Comparison of ENCODE assay signal across 8 mouse cellular contexts in genomic region chr3:84460952-84461351, GRCm38 (mm10). TPM values are rescaled to one million over a fixed set of nuclear protein-coding genes. Genes with fewer than 3 reads are reported as not detected.
DNase-seq lines count a peak whose midpoint lies in the region; ATAC-seq and TF ChIP-seq lines count a peak whose summit lies in the region.

No protein-coding gene starts in this region.

- peak overlapping the region; percentile 52 for H3K9ac ChIP-seq in liver, embryonic 14.5 days (replicated peaks)

- peak; percentile 90 for DNase-seq in heart, adult 11 months
- no peak for DNase-seq in heart, adult 8-10 months (ENCODE audit: low spot score)
- peak; percentile 81 for DNase-seq in embryo, embryonic 10 days (ENCODE audit: low spot score)
- DNase-seq in induced T-regulatory cell, adult 2 months (ENCODE audit: low read depth), result peak; percentile 46
- DNase-seq in liver, embryonic 14.5 days (ENCODE audit: low read depth in 3 of 3, low spot score in 3 of 3), result peak; percentile 68 to 78 (median 71)
- DNase-seq in gastrocnemius, postnatal 36 days, result no peak
- no peak for DNase-seq in ovary, postnatal 10 days (ENCODE audit: low spot score)
- DNase-seq in layer of hippocampus, adult 18-20 months (ENCODE audit: low spot score in 2 of 2), result no peak

- intact Hi-C loops in gastrocnemius, postnatal 36 days (cut with DNase I), result no loop called here

- WGBS in liver, embryonic 14.5 days (ENCODE audit: insufficient replicate concordance), result 4% methylated on average over 12 of the region's 12 CpGs

- peak overlapping the region; percentile 58 for H3K4me2 ChIP-seq in liver, embryonic 14.5 days (ENCODE audit: low read depth)

- peak; percentile 84 for TF ChIP-seq EP300 in liver, embryonic 14.5 days (IDR thresholded peaks at IDR 0.05; ENCODE audit: low read depth)

- ATAC-seq in liver, embryonic 14.5 days (ENCODE audit: insufficient read depth), result peak; percentile 88

- peak overlapping the region in 1 of 2 experiments; percentile 9; a peak in 2 of 4 replicates for H3K4me3 ChIP-seq in liver, embryonic 14.5 days (ENCODE audit: insufficient read depth in 1 of 2, low read depth in 2 of 2, low read length in 2 of 2)

- H3K9me3 ChIP-seq in liver, embryonic 14.5 days (ENCODE audit: control insufficient read depth, low read length), result no peaks in the 10 kb centered on the region

- peak overlapping the region; percentile 89 for H3K27ac ChIP-seq in liver, embryonic 14.5 days

- H3K36me3 ChIP-seq in liver, embryonic 14.5 days (replicated peaks; ENCODE audit: control insufficient read depth, insufficient read depth, low read depth), result peaks cover 51% of the 10 kb centered on the region

- TF ChIP-seq CTCF in liver, embryonic 14.5 days (IDR thresholded peaks at IDR 0.05; ENCODE audit: low read depth), result no peak

- H3K4me1 ChIP-seq in liver, embryonic 14.5 days (replicated peaks; ENCODE audit: control insufficient read depth in 2 of 2, insufficient read depth in 2 of 2, low read length in 1 of 2), result peaks cover 54 to 59% of the 10 kb centered on the region in 2 experiments

- no peaks in the 10 kb centered on the region for H3K27me3 ChIP-seq in liver, embryonic 14.5 days (ENCODE audit: control insufficient read depth, insufficient read depth, low read length)

RNA-seq across cellular contexts. Expression of gene Fhdc1, which starts 19.3 kb away (rescaled TPM):
- total RNA-seq in heart, adult 8-10 months (2022), result 1 to 10 TPM in 1 of 4 experiments, under 1 TPM in 3; 0.23 to 1.2 (median 0.40) TPM
- polyA plus RNA-seq in liver, embryonic 14.5 days (2012; rRNA removed), result 15.1 and 15.9 TPM in 2 replicates
- 28.0 and 29.2 TPM in 2 replicates for polyA plus RNA-seq in liver, embryonic 14.5 days (2014; fragmentation: Nextera tagmentation; extraction: Ambion mirVana)
- total RNA-seq in gastrocnemius, postnatal 36 days (2021), result under 1 TPM; 0.23 to 0.44 TPM
- total RNA-seq in layer of hippocampus, adult 18-20 months (2021), result 1 to 10 TPM; 2.5 to 3.3 TPM

Comparison
In these comparisons a context has a peak if more than half of its experiments do, and no peak if none do; other contexts are left out.
1. DNase-seq: peak in heart, adult 11 months (single experiment), embryo, embryonic 10 days (single experiment), induced T-regulatory cell, adult 2 months (single experiment) and liver, embryonic 14.5 days (3 of 3); none in heart, adult 8-10 months (single experiment), gastrocnemius, postnatal 36 days (0 of 2), ovary, postnatal 10 days (single experiment) and layer of hippocampus, adult 18-20 months (0 of 2).